In the genomic region with DNA sequence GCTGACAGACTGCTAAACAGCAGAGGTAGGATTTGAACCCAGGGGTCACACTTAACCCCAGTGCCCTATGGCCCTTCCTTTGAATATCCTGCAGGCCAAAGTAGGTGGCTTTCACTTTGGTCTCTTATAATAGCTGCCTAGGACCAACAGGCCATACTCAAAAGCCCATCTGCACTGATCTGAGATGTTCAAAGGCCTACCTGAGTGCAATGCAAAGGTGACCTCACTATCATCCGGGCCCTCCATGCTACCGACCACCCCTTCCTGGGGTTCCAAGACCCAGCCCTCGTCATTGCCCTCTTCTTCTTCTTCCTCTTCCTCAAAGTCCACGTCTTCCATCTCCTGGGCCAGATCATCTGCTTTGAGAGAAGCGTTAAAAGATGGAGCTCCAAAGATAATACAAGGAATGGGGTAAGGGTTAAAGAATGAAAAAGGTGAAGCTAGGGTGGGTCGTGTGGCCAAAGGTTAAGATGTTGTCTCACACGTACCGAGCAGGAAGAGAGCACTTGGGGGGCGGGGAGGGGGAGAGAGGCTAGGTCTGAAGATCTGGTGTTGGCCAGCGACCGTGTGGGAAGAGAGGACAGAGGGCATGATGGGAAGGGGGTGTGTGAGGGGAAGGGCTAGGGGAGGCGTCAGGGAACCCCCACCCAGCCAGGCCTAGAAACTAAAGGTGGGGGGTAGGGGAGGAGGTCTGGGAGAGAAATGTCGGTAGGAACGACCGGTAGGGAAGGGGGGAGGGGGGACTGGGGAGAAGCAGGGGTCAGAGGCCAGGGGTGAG, we compare ENCODE assay signal across 8 mouse cellular contexts. TPM values are rescaled to one million over a fixed set of nuclear protein-coding genes. Genes with fewer than 3 reads are reported as not detected.
DNase-seq lines count a peak whose midpoint lies in the region; ATAC-seq and TF ChIP-seq lines count a peak whose summit lies in the region.

No protein-coding gene starts in this region.

- 12% methylated on average over 15 of the region's 15 CpGs for WGBS in heart, embryonic 11.5 days (ENCODE audit: insufficient replicate concordance)
- WGBS in kidney, embryonic 16.5 days, result 9% methylated on average over 15 of the region's 15 CpGs
- 8% methylated on average over 15 of the region's 15 CpGs for WGBS in liver, postnatal 0 days (ENCODE audit: insufficient replicate concordance)
- 14% methylated on average over 15 of the region's 15 CpGs for WGBS in neural tube, embryonic 15.5 days

- peak overlapping the region; percentile 66 to 67 for H3K4me3 ChIP-seq in MEL (ENCODE audit: control insufficient read depth in 1 of 2, insufficient read depth in 1 of 2, low read depth in 2 of 2, low read length in 2 of 2)
- H3K4me3 ChIP-seq in cortical plate, adult 2 months (ENCODE audit: insufficient read depth, low read length), result peak overlapping the region; percentile 60
- peak overlapping the region; percentile 86 for H3K4me3 ChIP-seq in heart, embryonic 11.5 days (ENCODE audit: low read depth, low read length)
- H3K4me3 ChIP-seq in kidney, embryonic 16.5 days (ENCODE audit: low read length), result peak overlapping the region; percentile 85
- peak overlapping the region; percentile 87 for H3K4me3 ChIP-seq in liver, postnatal 0 days (ENCODE audit: low read depth, low read length)
- H3K4me3 ChIP-seq in neural tube, embryonic 15.5 days (replicated peaks), result peak overlapping the region; percentile 80

- no peak for TF ChIP-seq EP300 in MEL (IDR thresholded peaks at IDR 0.05; ENCODE audit: low read depth in 1 of 2, low read length in 2 of 2)
- TF ChIP-seq EP300 in liver, postnatal 0 days (IDR thresholded peaks at IDR 0.05; ENCODE audit: low read depth), result no peak

- no peaks in the 10 kb centered on the region for H3K27me3 ChIP-seq in MEL (ENCODE audit: control insufficient read depth in 1 of 2, insufficient read depth in 2 of 2, low read length in 2 of 2)
- no peaks in the 10 kb centered on the region for H3K27me3 ChIP-seq in heart, embryonic 11.5 days (ENCODE audit: control insufficient read depth, insufficient read depth, low read length)
- no peaks in the 10 kb centered on the region for H3K27me3 ChIP-seq in kidney, embryonic 16.5 days (ENCODE audit: insufficient read depth, low read length)
- no peaks in the 10 kb centered on the region for H3K27me3 ChIP-seq in liver, postnatal 0 days (ENCODE audit: insufficient read depth, low read length)
- H3K27me3 ChIP-seq in neural tube, embryonic 15.5 days (replicated peaks), result no peaks in the 10 kb centered on the region

- peak; percentile 68 for DNase-seq in 3T3-L1 (ENCODE audit: low read depth, low spot score)
- peak; percentile 83 for DNase-seq in MEL (ENCODE audit: low read depth, low spot score)
- peak; percentile 70 for DNase-seq in liver, postnatal 0 days
- peak; percentile 67 for DNase-seq in thymus, postnatal 4 days

- TF ChIP-seq RAD21 in MEL (IDR thresholded peaks at IDR 0.05; ENCODE audit: low read depth, low read length), result no peak

- peaks cover 0 to 3% of the 10 kb centered on the region in 2 experiments; a peak in 2 of 4 replicates for H3K4me1 ChIP-seq in MEL (ENCODE audit: control insufficient read depth in 1 of 2, insufficient read depth in 2 of 2, low read length in 2 of 2)
- H3K4me1 ChIP-seq in cortical plate, adult 2 months (ENCODE audit: control insufficient read depth, insufficient read depth, low read length), result peaks cover 1% of the 10 kb centered on the region; the same call in 1 of the 2 replicates
- H3K4me1 ChIP-seq in heart, embryonic 11.5 days (ENCODE audit: control insufficient read depth, insufficient read depth, low read length), result peaks cover 15% of the 10 kb centered on the region
- peaks cover 22% of the 10 kb centered on the region for H3K4me1 ChIP-seq in kidney, embryonic 16.5 days (ENCODE audit: insufficient read depth, low read length)
- H3K4me1 ChIP-seq in liver, postnatal 0 days (ENCODE audit: insufficient read depth), result peaks cover 16% of the 10 kb centered on the region
- H3K4me1 ChIP-seq in neural tube, embryonic 15.5 days, result peaks cover 51% of the 10 kb centered on the region

- H3K79me2 ChIP-seq in MEL (ENCODE audit: control insufficient read depth, insufficient read depth, low read length, poor library complexity), result peaks cover 9% of the 10 kb centered on the region

- TF ChIP-seq POLR2A in MEL (IDR thresholded peaks at IDR 0.05; ENCODE audit: control insufficient read depth in 1 of 2, insufficient read depth in 1 of 2, low read depth in 1 of 2, low read length in 2 of 2, poor library complexity in 1 of 2), result no peak
- TF ChIP-seq POLR2A in cortical plate, adult 2 months (IDR thresholded peaks at IDR 0.05; ENCODE audit: extremely low read depth, insufficient read depth, low read length), result no peak

- peak overlapping the region; percentile 86 for H3K4me2 ChIP-seq in heart, embryonic 11.5 days
- H3K4me2 ChIP-seq in kidney, embryonic 16.5 days (replicated peaks; ENCODE audit: low read depth, low read length), result peak overlapping the region; percentile 94
- H3K4me2 ChIP-seq in liver, postnatal 0 days (ENCODE audit: low read depth, low read length), result peak overlapping the region; percentile 95
- H3K4me2 ChIP-seq in neural tube, embryonic 15.5 days, result peak overlapping the region; percentile 86

- no peaks in the 10 kb centered on the region for H3K9me3 ChIP-seq in MEL (replicated peaks; ENCODE audit: insufficient read depth, low read length)
- H3K9me3 ChIP-seq in heart, embryonic 11.5 days (replicated peaks; ENCODE audit: control insufficient read depth, low read length), result no peaks in the 10 kb centered on the region
- no peaks in the 10 kb centered on the region for H3K9me3 ChIP-seq in kidney, embryonic 16.5 days (ENCODE audit: low read length)
- H3K9me3 ChIP-seq in liver, postnatal 0 days (ENCODE audit: low read length), result no peaks in the 10 kb centered on the region
- no peaks in the 10 kb centered on the region for H3K9me3 ChIP-seq in neural tube, embryonic 15.5 days (replicated peaks)

- no peak for TF ChIP-seq CTCF in MEL (IDR thresholded peaks at IDR 0.05 in 2 of 3, conservative IDR thresholded peaks at IDR 0.05 in 1 of 3; ENCODE audit: control insufficient read depth in 1 of 3, insufficient read depth in 1 of 3, low read depth in 2 of 3, low read length in 3 of 3, poor library complexity in 1 of 3, severe bottlenecking in 1 of 3)
- no peak for TF ChIP-seq CTCF in cortical plate, adult 2 months (IDR thresholded peaks at IDR 0.05; ENCODE audit: extremely low read depth, insufficient read depth, low read length)
- no peak for TF ChIP-seq CTCF in liver, postnatal 0 days (IDR thresholded peaks at IDR 0.05; ENCODE audit: low read depth)

- peaks cover 0 to 2% of the 10 kb centered on the region in 2 experiments; a peak in 1 of 4 replicates for H3K36me3 ChIP-seq in MEL (ENCODE audit: control insufficient read depth in 1 of 2, insufficient read depth in 2 of 2, low read length in 2 of 2)
- peaks cover 24% of the 10 kb centered on the region for H3K36me3 ChIP-seq in heart, embryonic 11.5 days (ENCODE audit: control insufficient read depth, insufficient read depth, low read length)
- H3K36me3 ChIP-seq in kidney, embryonic 16.5 days (ENCODE audit: insufficient read depth, low read length), result peaks cover 52% of the 10 kb centered on the region
- peaks cover 30% of the 10 kb centered on the region for H3K36me3 ChIP-seq in liver, postnatal 0 days (replicated peaks; ENCODE audit: insufficient read depth, low read length)
- peaks cover 41% of the 10 kb centered on the region for H3K36me3 ChIP-seq in neural tube, embryonic 15.5 days

- H3K27ac ChIP-seq in MEL (ENCODE audit: control insufficient read depth, low read depth, low read length), result 0 out of 2 replicates have a peak overlapping the region, but pooled peaks have one; percentile 5
- no peak overlapping the region for H3K27ac ChIP-seq in cortical plate, adult 2 months (ENCODE audit: insufficient read depth, low read length)
- peak overlapping the region; percentile 66 for H3K27ac ChIP-seq in heart, embryonic 11.5 days (ENCODE audit: low read depth, low read length)
- H3K27ac ChIP-seq in kidney, embryonic 16.5 days (ENCODE audit: low read length), result peak overlapping the region; percentile 68
- H3K27ac ChIP-seq in liver, postnatal 0 days (ENCODE audit: low read depth), result peak overlapping the region; percentile 89
- peak overlapping the region; percentile 87 for H3K27ac ChIP-seq in neural tube, embryonic 15.5 days (replicated peaks)

- peak; percentile 47 for ATAC-seq in heart, embryonic 11.5 days (replicated peaks; ENCODE audit: insufficient number of reproducible peaks, low FRiP score, low TSS enrichment)
- peak; percentile 65 for ATAC-seq in kidney, embryonic 16.5 days (ENCODE audit: low FRiP score, low TSS enrichment)
- peak; percentile 41 for ATAC-seq in liver, postnatal 0 days
- ATAC-seq in neural tube, embryonic 15.5 days (ENCODE audit: low FRiP score), result peak; percentile 73

- peak overlapping the region; percentile 72 for H3K9ac ChIP-seq in MEL (ENCODE audit: control insufficient read depth, low read depth, low read length, poor library complexity, severe bottlenecking)
- peak overlapping the region; percentile 84 for H3K9ac ChIP-seq in heart, embryonic 11.5 days (ENCODE audit: low read depth, low read length)
- H3K9ac ChIP-seq in kidney, embryonic 16.5 days (replicated peaks; ENCODE audit: low read length), result peak overlapping the region; percentile 83
- H3K9ac ChIP-seq in liver, postnatal 0 days (replicated peaks), result peak overlapping the region; percentile 85
- H3K9ac ChIP-seq in neural tube, embryonic 15.5 days (replicated peaks), result peak overlapping the region; percentile 78

RNA-seq across cellular contexts. Expression of gene Aamp, which starts 0.7 kb away (rescaled TPM):
- total RNA-seq in MEL (2012; rRNA removed), result 107 and 108 TPM in 2 replicates
- 100 to 1,000 TPM in 1 of 2 experiments, not detected in 1; 169 TPM for polyA plus RNA-seq in MEL (2012; ENCODE audit: insufficient read depth in 1 of 2, insufficient read length in 2 of 2, low read depth in 1 of 2, low replicate concordance in 2 of 2, missing spikeins in 1 of 2)
- 172 and 173 TPM in 2 replicates for polyA plus RNA-seq in cortical plate, adult 2 months (2012; rRNA removed)
- polyA plus RNA-seq in heart, embryonic 11.5 days (2014; fragmentation: Nextera tagmentation; extraction: Ambion mirVana), result 173 and 193 TPM in 2 replicates
- 322 and 350 TPM in 2 replicates for polyA plus RNA-seq in kidney, embryonic 16.5 days (2015; fragmentation: Nextera tagmentation; extraction: Ambion mirVana)
- 105 and 109 TPM in 2 replicates for polyA plus RNA-seq in liver, postnatal 0 days (2015; fragmentation: Nextera tagmentation; extraction: Ambion mirVana)
- 209 and 236 TPM in 2 replicates for polyA plus RNA-seq in neural tube, embryonic 15.5 days (2015; fragmentation: Nextera tagmentation; extraction: Ambion mirVana)

RNA-seq across cellular contexts. Expression of gene Pnkd, which starts 0.9 kb away (rescaled TPM):
- total RNA-seq in MEL (2012; rRNA removed), result 48.2 and 52.5 TPM in 2 replicates
- 10 to 100 TPM in 1 of 2 experiments, not detected in 1; 64.2 TPM for polyA plus RNA-seq in MEL (2012; ENCODE audit: insufficient read depth in 1 of 2, insufficient read length in 2 of 2, low read depth in 1 of 2, low replicate concordance in 2 of 2, missing spikeins in 1 of 2)
- polyA plus RNA-seq in cortical plate, adult 2 months (2012; rRNA removed), result 127 and 138 TPM in 2 replicates
- polyA plus RNA-seq in heart, embryonic 11.5 days (2014; fragmentation: Nextera tagmentation; extraction: Ambion mirVana), result 225 and 231 TPM in 2 replicates
- 149 and 156 TPM in 2 replicates for polyA plus RNA-seq in kidney, embryonic 16.5 days (2015; fragmentation: Nextera tagmentation; extraction: Ambion mirVana)
- 46.7 and 50.0 TPM in 2 replicates for polyA plus RNA-seq in liver, postnatal 0 days (2015; fragmentation: Nextera tagmentation; extraction: Ambion mirVana)
- polyA plus RNA-seq in neural tube, embryonic 15.5 days (2015; fragmentation: Nextera tagmentation; extraction: Ambion mirVana), result 152 and 156 TPM in 2 replicates

RNA-seq across cellular contexts. Expression of gene Gpbar1, which starts 5.5 kb away (rescaled TPM):
- 0.16 TPM in 1 of 2 replicates, not detected in the other for total RNA-seq in MEL (2012; rRNA removed)
- not detected for polyA plus RNA-seq in MEL (2012; ENCODE audit: insufficient read depth in 1 of 2, insufficient read length in 2 of 2, low read depth in 1 of 2, low replicate concordance in 2 of 2, missing spikeins in 1 of 2)
- not detected in 2 replicates for polyA plus RNA-seq in cortical plate, adult 2 months (2012; rRNA removed)
- 0.83 and 1.0 TPM in 2 replicates for polyA plus RNA-seq in heart, embryonic 11.5 days (2014; fragmentation: Nextera tagmentation; extraction: Ambion mirVana)
- polyA plus RNA-seq in kidney, embryonic 16.5 days (2015; fragmentation: Nextera tagmentation; extraction: Ambion mirVana), result 1.6 and 1.9 TPM in 2 replicates
- 0.20 and 0.22 TPM in 2 replicates for polyA plus RNA-seq in liver, postnatal 0 days (2015; fragmentation: Nextera tagmentation; extraction: Ambion mirVana)
- 0.73 TPM in 1 of 2 replicates, not detected in the other for polyA plus RNA-seq in neural tube, embryonic 15.5 days (2015; fragmentation: Nextera tagmentation; extraction: Ambion mirVana)

RNA-seq across cellular contexts. Expression of gene Tmbim1, which starts 21.5 kb away (rescaled TPM):
- total RNA-seq in MEL (2012; rRNA removed), result 10.3 and 13.0 TPM in 2 replicates
- 10 to 100 TPM in 1 of 2 experiments, not detected in 1; 20.8 TPM for polyA plus RNA-seq in MEL (2012; ENCODE audit: insufficient read depth in 1 of 2, insufficient read length in 2 of 2, low read depth in 1 of 2, low replicate concordance in 2 of 2, missing spikeins in 1 of 2)
- 35.5 and 46.0 TPM in 2 replicates for polyA plus RNA-seq in cortical plate, adult 2 months (2012; rRNA removed)
- polyA plus RNA-seq in heart, embryonic 11.5 days (2014; fragmentation: Nextera tagmentation; extraction: Ambion mirVana), result 29.2 and 37.1 TPM in 2 replicates
- polyA plus RNA-seq in kidney, embryonic 16.5 days (2015; fragmentation: Nextera tagmentation; extraction: Ambion mirVana), result 33.5 and 35.1 TPM in 2 replicates
- 18.5 and 18.7 TPM in 2 replicates for polyA plus RNA-seq in liver, postnatal 0 days (2015; fragmentation: Nextera tagmentation; extraction: Ambion mirVana)
- 10.1 and 12.9 TPM in 2 replicates for polyA plus RNA-seq in neural tube, embryonic 15.5 days (2015; fragmentation: Nextera tagmentation; extraction: Ambion mirVana)

RNA-seq across cellular contexts. Expression of gene Arpc2, which starts 48.0 kb away (rescaled TPM):
- 141 and 166 TPM in 2 replicates for total RNA-seq in MEL (2012; rRNA removed)
- 100 to 1,000 TPM; 108 to 423 TPM for polyA plus RNA-seq in MEL (2012; ENCODE audit: insufficient read depth in 1 of 2, insufficient read length in 2 of 2, low read depth in 1 of 2, low replicate concordance in 2 of 2, missing spikeins in 1 of 2)
- polyA plus RNA-seq in cortical plate, adult 2 months (2012; rRNA removed), result 232 and 248 TPM in 2 replicates
- polyA plus RNA-seq in heart, embryonic 11.5 days (2014; fragmentation: Nextera tagmentation; extraction: Ambion mirVana), result 387 and 411 TPM in 2 replicates
- polyA plus RNA-seq in kidney, embryonic 16.5 days (2015; fragmentation: Nextera tagmentation; extraction: Ambion mirVana), result 441 and 457 TPM in 2 replicates
- 238 and 254 TPM in 2 replicates for polyA plus RNA-seq in liver, postnatal 0 days (2015; fragmentation: Nextera tagmentation; extraction: Ambion mirVana)
- 393 and 423 TPM in 2 replicates for polyA plus RNA-seq in neural tube, embryonic 15.5 days (2015; fragmentation: Nextera tagmentation; extraction: Ambion mirVana)
